Mouse (Mus musculus): ENCODE results near the gene 2700097O09Rik.

DNA sequence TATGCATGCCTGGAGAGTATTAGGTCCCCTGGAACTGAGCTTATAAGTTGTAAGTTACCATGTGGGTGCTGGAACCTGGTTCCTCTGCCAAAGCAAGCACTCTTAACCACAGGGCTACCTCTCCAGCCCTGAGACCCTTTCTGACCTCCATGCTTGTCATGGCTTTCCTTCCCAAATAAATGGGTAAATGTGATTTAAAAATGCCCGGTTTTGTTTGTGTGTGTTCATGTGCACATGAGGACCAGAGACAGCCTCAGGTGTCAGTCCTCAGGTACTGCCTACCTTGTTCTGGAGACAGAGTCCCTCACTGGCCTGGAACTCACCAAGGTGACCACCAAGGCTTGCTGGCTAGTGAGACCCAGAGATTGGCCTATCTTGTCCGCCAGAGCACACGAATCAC lies 75.5 kb downstream of the 2700097O09Rik start:
- TF ChIP-seq CTCF (IDR thresholded peaks at IDR 0.05): no peak
- TF ChIP-seq EP300 (IDR thresholded peaks at IDR 0.05): no peak

Measured in lung, postnatal 0 days (tissue).